Mouse (Mus musculus) mouse embryonic stem cell (cell line): ENCODE measurements around the gene Uba3.

Experiments used
- in situ Hi-C, 2 experiments: fragments of 300-500 bp; cut with MboI; formaldehyde crosslinking; loops; 1 replicate in 1 of 2; 3 replicates in 1 of 2; pipeline ENCODE4 v1.14.3; 2019 to 2020; ENCODE audit warnings: low sequenced_read_pairs in 2 of 2, low pct_unique_long_range_greater_than_20kb in 1 of 2, mixed read lengths in 1 of 2; ENCODE audit not compliant: unreplicated experiment in 1 of 2

Uba3 gene

GRCm38 (mm10) chr6:97216154-97216821 lies 10.8 kb upstream of the Uba3 start:
- in situ Hi-C loops, result no loop called here

GRCm38 (mm10) chr6:97211981-97212380 lies 6.5 kb upstream of the Uba3 start:
- in situ Hi-C loops, result no loop called here

DNA sequence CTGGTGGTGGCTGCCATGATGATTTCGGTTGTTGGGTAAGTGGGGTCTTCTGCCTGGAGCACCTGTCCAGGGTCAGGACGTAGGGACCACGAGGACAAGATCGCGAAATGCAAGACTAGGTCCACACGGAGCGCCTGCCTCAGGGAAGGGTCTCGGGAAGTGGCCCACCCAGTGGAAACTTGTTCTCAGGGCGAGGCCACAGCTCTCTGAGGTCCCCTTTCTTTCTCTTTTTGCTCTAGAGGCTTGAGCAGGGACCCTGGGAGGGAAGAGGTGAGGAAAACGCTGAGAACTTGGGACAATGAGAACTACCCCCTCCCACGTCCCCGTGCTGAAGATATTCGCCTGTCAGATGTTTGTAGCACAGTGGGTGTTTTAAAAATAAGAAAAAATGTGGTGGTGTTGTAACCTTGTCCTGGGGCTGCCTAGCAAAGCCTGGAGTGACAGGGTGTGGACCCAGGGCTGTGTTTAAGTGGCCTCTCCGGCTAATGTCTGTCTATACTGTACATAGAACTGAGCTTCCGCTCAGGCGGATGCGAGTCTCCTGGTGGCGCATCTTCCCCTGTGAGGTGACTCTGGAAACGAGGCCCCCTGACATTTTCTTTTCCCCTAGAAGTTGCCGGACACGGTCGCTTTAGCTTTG lies 5.6 kb upstream of the Uba3 start:
- in situ Hi-C loops, result no loop called here

DNA sequence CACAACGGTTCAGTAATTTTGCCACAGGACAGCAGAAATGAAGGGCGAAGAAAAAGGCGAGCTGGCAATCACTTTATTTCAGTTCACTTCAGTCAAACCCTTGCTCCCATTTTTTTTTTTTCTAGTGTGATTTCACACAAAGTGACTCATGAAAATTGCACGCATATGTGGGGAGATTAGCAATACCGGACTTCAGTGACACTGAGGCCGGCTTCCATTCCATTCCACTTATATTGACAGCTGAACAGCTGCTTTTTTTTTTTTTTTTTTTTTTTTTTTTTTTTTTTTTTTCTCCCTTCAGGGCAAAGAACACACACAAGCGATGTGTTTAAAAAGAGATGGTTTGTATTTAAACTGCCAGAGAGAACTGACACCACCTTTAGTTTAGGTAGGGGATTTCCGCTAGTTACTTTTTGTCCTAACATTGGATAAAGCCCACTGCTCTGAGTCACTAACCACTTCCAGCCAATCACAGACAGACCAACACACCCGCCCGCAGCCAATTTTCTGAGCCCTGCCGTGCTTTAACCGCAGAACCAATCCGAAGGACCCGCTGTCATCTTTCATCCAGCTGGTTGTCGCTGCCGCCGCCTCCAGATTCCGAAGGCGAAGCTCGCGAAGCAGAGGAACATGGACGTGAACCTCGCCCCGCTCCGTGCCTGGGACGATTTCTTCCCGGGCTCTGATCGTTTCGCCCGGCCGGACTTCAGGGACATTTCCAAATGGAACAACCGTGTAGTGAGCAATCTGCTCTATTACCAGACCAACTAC lies 4.9 kb upstream of the Uba3 start, which contains the start of gene Arl6ip5:
Gene Arl6ip5, plus strand, starts transcription at position 499 of the 771 bp plus-strand sequence.
- in situ Hi-C loops, result no loop called here

DNA sequence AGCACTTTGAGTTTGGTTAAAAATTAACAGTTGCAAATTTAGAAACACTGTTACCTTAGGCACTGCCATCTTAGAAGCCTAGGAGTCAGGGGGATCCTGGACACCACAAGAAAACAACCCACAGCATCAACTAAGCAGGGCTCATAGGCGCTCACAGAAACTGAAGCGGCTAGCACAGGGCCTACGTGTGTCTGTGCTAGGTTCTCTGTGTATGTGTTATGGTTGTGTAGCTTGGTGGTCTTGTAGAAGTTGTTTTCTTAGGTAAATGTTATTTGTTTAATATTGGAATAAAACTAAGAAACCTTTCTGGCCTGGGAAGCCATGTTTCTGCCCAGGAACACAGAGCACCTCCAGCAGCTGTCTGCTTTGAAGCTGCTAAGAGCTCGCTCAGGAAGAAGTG lies 4.3 kb upstream of the Uba3 start:
- in situ Hi-C loops, result no loop called here

DNA sequence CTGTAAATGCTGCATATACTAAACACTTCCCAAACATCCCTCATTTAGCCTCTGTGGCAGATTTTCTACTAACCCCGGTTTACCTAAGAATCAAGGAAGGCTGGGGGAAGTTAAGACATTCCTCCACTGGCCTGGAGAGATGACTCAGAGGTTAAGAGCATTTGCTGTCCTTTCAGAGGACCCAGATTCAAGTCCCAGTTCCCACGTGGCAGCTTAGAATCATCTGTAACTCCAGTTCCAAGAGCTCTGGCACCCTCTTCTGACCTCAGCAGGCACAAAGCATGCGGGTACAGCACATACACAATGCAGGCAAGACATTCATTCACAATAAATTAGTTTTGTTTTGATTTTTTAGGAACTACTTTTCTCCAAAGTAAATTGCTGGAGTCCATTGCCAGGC lies 3.8 kb upstream of the Uba3 start:
- in situ Hi-C loops, result no loop called here

GRCm38 (mm10) chr6:97208406-97208805 lies 3.0 kb upstream of the Uba3 start:
- in situ Hi-C loops, result no loop called here

- in situ Hi-C loops, result no loop called here
Observed at GRCm38 (mm10) chr6:97207085-97207484, 1.6 kb upstream of the Uba3 start.

GRCm38 (mm10) chr6:97204952-97205351 lies 495 bp downstream of the Uba3 start:
- in situ Hi-C loops, result no loop called here

DNA sequence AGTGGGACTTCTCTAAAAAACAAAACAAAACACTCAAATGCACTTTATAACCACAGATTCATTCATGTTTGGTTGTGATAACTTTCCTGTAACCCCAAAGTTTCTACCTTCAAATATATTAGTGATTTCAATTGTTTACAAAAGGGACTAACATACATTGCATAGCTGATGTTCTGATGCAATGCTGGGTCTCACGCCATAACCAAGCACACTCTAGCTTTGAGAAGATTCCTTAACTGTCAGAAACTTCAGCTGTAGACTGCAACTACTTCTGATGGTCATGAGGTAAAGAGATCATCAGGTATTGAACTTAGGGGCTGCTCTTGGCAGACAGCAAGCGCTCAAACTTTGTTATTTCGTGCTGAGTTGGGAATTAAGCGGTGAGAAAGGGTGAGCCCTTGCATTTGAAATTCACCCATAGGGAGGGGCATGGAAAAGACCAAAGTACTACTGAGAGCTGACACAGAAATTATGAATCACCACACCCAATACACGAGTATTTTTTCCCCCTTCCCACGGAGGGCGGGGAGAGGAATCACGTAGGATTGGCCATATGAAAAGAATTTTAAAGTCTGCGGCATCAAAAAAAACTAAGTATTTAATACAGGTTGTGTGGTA lies 1.1 kb downstream of the Uba3 start:
- in situ Hi-C loops, result no loop called here

GRCm38 (mm10) chr6:97202477-97202876 lies 3.0 kb downstream of the Uba3 start:
- in situ Hi-C loops, result no loop called here

DNA sequence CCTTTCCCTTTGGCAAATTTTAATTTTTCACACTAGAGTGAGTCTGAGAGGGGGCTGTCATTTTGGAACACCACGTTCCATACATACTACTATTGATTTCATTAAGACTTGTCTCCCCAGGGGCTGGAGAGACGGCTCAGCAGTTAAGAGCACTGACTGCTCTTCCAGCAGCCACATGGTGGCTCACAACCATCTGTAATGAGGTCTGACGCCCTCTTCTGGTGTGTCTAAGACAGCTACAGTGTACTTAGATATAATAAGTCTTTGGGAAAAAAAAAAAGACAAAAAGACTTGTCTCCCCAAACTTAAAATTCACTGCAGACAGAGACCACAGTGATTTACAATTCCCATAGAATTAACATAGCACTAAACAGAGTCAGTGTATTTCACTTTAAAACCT lies 5.0 kb downstream of the Uba3 start:
- in situ Hi-C loops, result no loop called here

DNA sequence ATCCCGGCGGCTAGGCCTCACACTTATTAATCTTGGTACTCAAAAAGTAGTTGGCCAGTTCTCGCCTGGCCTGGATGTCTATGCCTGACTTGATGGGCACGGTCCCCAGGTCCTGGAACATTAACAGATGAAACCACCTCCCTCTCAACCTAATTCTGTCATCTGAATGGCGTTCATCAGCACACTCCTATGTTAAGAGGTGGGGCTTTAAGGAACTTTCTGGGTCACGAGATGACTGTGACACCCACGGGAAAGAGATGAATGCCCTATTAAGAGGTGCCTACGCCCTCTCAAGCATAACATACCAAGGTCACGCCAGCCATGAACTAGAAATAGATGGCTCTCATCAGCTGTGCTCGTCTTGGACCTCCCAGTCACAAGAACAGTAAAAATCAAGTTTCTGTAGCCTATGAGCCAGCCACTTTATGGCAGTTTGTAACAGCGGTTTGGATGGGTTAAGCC lies 26.0 kb downstream of the Uba3 start:
- in situ Hi-C loops, result no loop called here

- in situ Hi-C loops, result no loop called here
Observed at GRCm38 (mm10) chr6:97178491-97179366, 26.7 kb downstream of the Uba3 start, which contains the start of gene Tmf1. Gene Tmf1 (minus strand): TSS chr6:97179122.

- in situ Hi-C loops, result no loop called here
Observed at GRCm38 (mm10) chr6:97175716-97176115, 29.7 kb downstream of the Uba3 start.

- in situ Hi-C loops, result no loop called here
Observed at GRCm38 (mm10) chr6:97150156-97150555, 55.3 kb downstream of the Uba3 start.

GRCm38 (mm10) chr6:97149721-97150120 lies 55.7 kb downstream of the Uba3 start:
- in situ Hi-C loops, result no loop called here
